Mouse (Mus musculus) thymus, postnatal 10 days (tissue): ENCODE measurements around the gene Rap1gap.
A peak's percentile ranks its signal among the peaks of the same experiment; 100 is the strongest.

Experiments
- DNase-seq, 2 experiments: peaks; one replicate each; pipeline ENCODE4 v3.0.0; 2021; ENCODE audit warnings: low spot score in 2 of 2

Gene Rap1gap

DNA sequence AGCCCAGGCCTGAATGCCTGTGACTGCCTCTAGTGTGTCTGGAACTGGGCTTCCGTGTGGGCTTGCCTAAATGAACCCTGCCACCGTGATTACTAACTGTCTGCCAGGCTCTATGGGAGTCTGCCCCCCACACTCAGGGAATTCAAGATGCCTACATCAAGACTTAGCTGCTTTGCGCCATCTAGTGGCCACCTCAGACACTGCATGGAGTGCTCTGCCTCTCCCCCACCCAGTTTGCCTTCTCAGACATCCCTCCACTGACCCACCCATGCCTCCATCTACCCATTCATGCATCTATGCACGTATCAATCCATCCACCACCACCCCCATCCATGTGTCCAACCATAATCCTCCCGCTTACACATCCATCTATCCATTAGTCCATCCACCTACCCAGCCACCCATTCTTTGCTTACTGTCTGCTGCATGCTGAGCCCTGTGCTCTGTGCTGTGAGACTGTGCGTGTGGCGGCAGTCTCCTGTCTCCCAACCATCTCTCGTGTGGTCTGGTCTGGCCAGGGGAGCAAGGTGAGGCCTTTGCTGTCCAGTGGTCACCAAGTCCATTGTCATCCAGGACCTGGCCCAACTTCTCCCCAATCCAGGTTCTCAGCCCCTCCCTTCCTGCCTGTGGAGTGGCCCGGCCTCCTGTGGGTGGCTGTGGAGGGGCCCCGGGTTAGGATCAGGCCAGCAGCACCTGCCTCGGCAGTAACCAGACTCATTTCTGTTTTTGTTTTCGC lies 58.3 kb downstream of the Rap1gap start:
- DNase-seq = peak in 1 of 2 experiments; percentile 72

DNA sequence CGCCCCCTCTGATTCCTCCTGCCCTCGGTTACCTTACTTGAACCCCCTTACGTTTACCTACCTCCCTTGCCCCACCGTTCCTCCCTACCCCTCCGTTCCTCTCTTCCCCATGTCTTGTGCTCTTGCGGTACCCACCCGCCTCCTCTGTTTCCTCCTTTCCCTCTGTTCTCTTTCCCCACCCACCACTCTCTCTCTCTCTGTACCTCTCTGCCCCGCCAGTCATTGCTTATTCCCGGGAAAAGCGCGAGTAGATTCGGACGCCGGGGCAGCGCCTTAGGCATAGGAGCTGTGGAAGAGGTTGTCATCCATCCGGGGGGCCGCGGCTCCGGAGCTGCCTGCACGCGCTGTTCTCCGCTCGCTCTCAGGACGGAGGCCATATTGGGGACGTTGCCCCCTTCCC lies 59.0 kb downstream of the Rap1gap start:
- no peak for DNase-seq

GRCm38 (mm10) chr4:137724212-137724611 lies 59.7 kb downstream of the Rap1gap start:
- no peak for DNase-seq

GRCm38 (mm10) chr4:137724766-137725165 lies 60.2 kb downstream of the Rap1gap start:
- peak; percentile 45 to 74 for DNase-seq

GRCm38 (mm10) chr4:137725541-137726145 lies 61.1 kb downstream of the Rap1gap start:
- no peak for DNase-seq

DNA sequence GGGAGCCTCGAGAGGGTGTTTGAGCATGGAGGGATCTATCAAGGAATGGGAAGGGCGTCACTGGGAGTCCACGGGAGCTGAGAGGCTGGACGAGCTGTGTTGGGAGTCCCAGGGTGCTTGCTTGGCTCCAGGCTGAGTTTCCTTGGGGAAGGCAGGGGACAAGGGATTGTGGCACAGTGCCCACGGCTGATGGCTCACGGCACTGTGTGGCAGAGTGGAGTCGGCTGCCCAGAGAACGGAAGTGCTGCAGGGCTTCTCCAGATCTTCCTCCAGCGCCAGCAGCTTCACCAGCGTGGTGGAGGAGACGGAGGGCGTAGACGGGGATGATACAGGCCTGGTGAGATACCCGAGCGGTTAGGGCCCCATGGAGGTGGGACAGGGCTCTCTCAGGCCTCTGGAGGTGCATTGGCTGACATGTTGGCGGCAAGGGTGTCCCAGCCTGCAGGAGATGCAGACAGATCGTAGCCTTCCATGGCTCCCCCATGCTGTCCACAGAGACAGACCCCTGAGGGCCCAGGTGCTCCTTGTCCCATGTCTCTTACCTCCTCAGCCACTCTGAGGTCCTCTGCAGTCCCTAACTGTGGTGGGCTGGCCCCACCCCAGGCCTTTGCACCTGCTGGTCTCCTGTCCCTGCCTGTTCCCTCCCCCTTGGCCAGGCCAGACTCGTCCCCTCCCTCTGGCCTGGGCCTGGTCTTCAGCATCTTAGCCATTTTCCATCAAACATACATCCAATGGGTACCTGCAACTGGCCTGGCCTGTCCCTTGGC lies 62.4 kb downstream of the Rap1gap start:
- DNase-seq = no peak

GRCm38 (mm10) chr4:137727506-137728187 lies 63.1 kb downstream of the Rap1gap start:
- peak in 1 of 2 experiments; percentile 20 for DNase-seq

- DNase-seq = no peak
Measured at GRCm38 (mm10) chr4:137728399-137729154, 64.1 kb downstream of the Rap1gap start.

- no peak for DNase-seq
Measured at GRCm38 (mm10) chr4:137729155-137729855, 64.8 kb downstream of the Rap1gap start.

- DNase-seq = peak; percentile 34 to 76
Measured at GRCm38 (mm10) chr4:137730134-137730533, 65.6 kb downstream of the Rap1gap start.

GRCm38 (mm10) chr4:137730757-137731156 lies 66.2 kb downstream of the Rap1gap start:
- no peak for DNase-seq

DNA sequence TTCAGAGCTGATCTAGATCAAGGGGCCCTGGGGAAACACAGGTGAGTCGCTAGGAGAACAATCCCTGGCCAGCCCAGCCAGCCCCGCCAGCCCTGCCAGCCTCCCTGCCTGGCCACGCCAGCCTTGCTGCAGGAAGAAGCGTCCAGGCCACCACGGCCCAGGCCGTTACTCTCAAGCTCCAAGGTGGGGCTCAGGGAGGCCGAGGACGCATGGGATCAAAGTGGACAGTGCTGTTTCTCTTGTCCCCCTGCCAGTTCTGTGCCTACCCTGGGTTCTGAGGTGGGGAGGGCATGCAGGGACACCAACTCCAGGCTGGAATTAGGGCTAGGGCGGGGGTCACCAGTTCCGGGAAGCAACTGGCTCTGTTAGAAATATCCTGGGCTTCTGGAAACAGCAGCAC lies 67.4 kb downstream of the Rap1gap start:
- no peak for DNase-seq

- DNase-seq = no peak
Measured at GRCm38 (mm10) chr4:137732361-137732760, 67.8 kb downstream of the Rap1gap start.

DNA sequence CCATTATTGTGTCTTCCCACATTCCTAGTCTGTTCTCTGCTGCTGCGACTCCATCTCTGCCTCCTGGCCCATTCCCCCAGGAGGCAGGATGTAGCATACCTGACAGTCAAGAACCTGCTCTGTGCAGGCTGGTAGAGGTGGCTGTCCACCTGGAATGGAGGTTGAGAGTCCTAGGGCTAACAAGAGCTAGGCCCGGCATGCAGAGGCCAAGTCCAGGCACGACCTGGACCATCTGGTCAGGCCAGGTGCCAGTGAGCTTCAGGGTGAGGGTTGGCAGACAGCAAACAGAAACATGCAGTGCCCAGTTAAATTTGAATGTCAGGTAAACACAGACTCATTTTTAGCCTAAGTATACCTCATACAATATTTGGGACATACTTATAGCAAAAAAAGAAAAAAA lies 68.4 kb downstream of the Rap1gap start:
- no peak for DNase-seq

GRCm38 (mm10) chr4:137733459-137733858 lies 68.9 kb downstream of the Rap1gap start:
- no peak for DNase-seq

DNA sequence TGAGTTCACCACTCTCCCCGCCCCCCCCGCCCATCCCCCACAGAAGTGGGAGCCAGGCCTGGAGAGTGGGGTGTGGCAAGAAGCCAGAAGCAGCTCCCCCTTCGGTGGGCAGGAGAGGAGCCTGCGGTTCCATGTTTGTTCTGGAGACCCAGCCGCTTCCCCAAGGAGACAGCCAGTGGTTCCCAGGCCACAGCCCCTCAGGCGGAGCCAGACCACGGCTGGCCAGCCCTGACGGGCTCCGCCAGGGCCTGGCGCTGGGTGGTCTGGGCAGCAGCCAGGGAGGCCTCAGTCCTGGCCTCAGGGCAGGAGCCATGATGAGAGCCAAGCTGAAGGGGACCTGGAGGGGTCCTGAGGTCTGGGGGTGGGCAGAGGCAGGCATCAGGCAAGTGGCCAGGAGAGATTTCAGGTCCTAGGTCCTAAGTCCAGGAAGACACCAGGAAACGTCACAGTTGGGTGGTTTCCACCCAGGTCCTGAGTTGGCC lies 71.7 kb downstream of the Rap1gap start:
- DNase-seq = no peak

DNA sequence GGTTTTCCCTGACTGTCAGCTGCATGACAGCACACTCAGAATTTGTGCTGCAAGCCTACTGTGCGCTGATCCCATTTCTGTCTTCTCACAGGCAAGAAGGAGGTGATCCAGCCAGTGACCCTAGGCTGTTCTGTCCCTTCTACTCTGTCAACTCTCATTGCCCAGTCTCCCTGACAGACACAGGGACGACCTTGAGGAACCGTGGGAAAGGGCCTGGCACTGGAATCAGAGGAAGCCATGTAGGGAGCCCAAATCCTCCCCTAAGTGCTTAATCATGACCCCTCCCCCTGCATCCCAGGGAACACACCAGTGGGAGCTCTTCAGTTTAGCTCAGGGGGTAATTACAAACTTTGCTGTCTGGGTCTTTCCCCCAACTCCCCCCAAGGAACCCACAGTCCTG lies 73.2 kb downstream of the Rap1gap start:
- no peak for DNase-seq

DNA sequence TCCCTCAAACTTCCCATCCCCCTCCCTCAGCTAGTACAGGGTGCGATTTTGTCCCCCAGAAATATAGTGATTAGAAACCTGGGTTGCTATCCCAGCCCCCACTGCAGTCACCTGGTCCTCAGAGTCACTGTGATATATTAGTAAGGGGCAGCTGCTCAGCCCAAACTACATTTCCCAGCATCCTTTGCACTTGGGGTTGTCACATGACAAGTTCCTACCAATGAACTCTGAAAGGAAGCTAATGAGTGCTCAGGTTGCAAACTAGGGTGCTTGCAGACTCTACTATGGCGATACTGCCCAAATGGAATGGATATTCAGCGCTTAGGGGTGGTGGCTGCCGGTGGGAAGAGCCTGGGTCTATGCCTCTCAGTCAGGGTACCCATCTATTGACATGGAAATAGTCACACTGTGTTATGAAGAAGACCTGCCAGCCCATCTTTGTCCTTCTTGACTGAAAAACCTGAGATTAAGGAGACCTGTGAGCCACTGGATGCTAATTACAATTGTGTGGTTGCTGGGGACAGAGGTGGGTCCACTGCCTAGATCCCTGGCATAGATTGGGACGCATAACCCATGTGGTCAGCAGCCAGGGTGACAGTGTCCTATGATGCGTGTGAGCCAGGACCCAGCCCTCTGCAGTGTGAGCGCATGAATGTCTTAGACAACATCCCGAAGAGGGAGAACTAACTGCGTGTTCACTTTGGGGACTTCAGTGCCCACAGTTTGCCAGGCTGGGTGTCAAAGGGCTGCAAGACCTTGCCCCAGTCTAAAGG lies 74.8 kb downstream of the Rap1gap start:
- DNase-seq = peak in 1 of 2 experiments; percentile 37

- no peak for DNase-seq
Measured at GRCm38 (mm10) chr4:137740350-137740749, 75.8 kb downstream of the Rap1gap start.

DNA sequence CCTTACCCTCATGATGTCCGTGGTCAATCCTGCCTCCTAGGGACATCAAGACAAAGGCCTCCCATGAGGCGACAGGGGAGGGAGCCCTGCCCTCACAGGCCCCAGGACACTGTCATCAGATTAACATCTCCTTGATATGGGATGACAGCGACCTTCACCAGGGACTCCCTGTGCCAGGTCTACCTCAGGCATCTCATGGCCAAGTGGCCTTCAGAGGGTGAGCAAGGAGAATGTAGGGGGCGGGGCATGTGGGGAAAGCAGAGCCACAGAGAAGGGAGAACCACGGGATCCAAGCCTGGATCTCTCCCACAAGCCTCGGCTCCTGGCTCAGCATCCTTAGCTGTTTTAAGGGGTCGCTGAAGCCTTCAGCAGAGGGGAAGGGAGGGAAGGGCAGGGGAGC lies 79.3 kb downstream of the Rap1gap start:
- no peak for DNase-seq
